In the genomic region with DNA sequence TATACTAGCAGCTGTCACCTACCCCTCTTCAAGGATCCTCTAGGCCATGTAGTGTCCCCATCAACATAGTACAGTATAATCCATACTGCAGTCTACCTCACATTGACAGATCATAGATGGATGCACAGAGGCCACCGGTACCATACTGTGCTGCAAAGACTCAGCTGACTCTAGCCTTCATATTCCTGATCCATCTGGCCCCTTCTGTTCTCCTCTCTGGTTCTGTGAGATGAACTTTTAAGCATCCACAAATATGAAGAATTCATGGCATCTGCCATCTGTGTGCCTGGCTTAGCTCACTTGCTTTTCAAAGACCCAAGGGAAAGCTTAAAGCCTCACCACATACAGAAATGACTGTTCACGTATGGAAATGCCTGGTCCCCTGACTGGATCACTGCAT, we compare ENCODE assay signal across 10 mouse cellular contexts.
"Had no signal": no experiment of that assay in that cellular context is flagged by ENCODE, and none has a peak within 500 bp of the region (broad histone marks: within the 10 kb centered on the region; RNA-seq: fewer than 3 reads in every experiment).

No protein-coding gene starts in this region.

- DNase-seq: kidney, adult 9 months; kidney, postnatal 10 days; kidney, postnatal 4 days; lung, embryonic 14.5 days; lung, postnatal 10 days; lung, postnatal 4 days; midbrain, embryonic 14.5 days; right cerebral cortex, adult 18-20 months; right cerebral cortex, postnatal 25 days; thymus, postnatal 4 days had no signal
